In the genomic region with DNA sequence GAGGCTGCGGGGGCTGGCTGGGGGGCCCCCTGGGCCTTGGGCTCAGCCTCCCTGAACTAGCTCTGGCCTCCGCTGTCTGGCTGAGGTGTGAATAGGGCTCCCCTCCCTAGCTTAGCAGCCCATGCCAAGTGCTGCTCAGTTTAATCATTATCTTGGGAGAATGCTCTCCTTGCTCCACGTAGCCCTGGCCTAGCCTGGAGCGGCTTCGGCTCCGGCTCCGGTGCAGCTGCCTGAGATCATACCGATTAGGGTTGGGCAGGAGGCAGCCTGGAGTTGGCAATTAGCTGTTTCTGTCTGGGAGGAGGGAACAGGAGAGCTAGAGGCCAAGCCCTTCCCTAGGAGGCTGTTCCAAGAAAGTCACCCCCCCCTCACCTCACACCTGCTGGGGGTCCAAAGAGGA, we compare ENCODE assay signal across 19 mouse cellular contexts. TPM values are rescaled to one million over a fixed set of nuclear protein-coding genes. Genes with fewer than 3 reads are reported as not detected.
DNase-seq lines count a peak whose midpoint lies in the region; ATAC-seq lines count a peak whose summit lies in the region.
"Had no signal": no experiment of that assay in that cellular context is flagged by ENCODE, and none has a peak within 500 bp of the region (broad histone marks: within the 10 kb centered on the region; RNA-seq: fewer than 3 reads in every experiment).

A gene (minus strand): TSS at position 248 of the 400 bp plus-strand sequence.

- H3K9me3 ChIP-seq in kidney, embryonic 15.5 days (replicated peaks) = no peaks in the 10 kb centered on the region
- H3K9me3 ChIP-seq in stomach, embryonic 15.5 days = no peaks in the 10 kb centered on the region
- H3K9me3 ChIP-seq: embryonic facial prominence, embryonic 13.5 days; limb, embryonic 12.5 days; midbrain, embryonic 12.5 days; neural tube, embryonic 12.5 days had no signal

- peaks cover 24% of the 10 kb centered on the region for H3K4me1 ChIP-seq in kidney, embryonic 15.5 days
- H3K4me1 ChIP-seq in stomach, embryonic 15.5 days = 0 out of 2 replicates have a peak, but pooled peaks cover 4% of the 10 kb centered on the region
- H3K4me1 ChIP-seq: midbrain, embryonic 12.5 days; neural tube, embryonic 12.5 days had no signal

- H3K27ac ChIP-seq in kidney, embryonic 15.5 days = peak within 1 kb of the TSS; percentile 81
- no peak within 1 kb of the TSS for H3K27ac ChIP-seq in stomach, embryonic 15.5 days
- H3K27ac ChIP-seq: embryonic facial prominence, embryonic 13.5 days; limb, embryonic 12.5 days; midbrain, embryonic 12.5 days; neural tube, embryonic 12.5 days had no signal

- ATAC-seq in kidney, embryonic 15.5 days (replicated peaks; ENCODE audit: low FRiP score) = peak; percentile 94
- ATAC-seq in stomach, embryonic 15.5 days (ENCODE audit: insufficient read depth, low FRiP score, low read depth) = peak; percentile 31; the same call in 1 of the 2 replicates
- ATAC-seq: activated CD4-positive, CD25-positive, alpha-beta regulatory T cell, adult 4 months; forebrain, embryonic 14.5 days had no signal

- H3K4me2 ChIP-seq in kidney, embryonic 15.5 days = peak within 1 kb of the TSS; percentile 30
- no peak within 1 kb of the TSS for H3K4me2 ChIP-seq in stomach, embryonic 15.5 days
- H3K4me2 ChIP-seq: embryonic facial prominence, embryonic 13.5 days; limb, embryonic 12.5 days; midbrain, embryonic 12.5 days; neural tube, embryonic 12.5 days had no signal

- H3K27me3 ChIP-seq in kidney, embryonic 15.5 days = no peaks in the 10 kb centered on the region
- no peaks in the 10 kb centered on the region for H3K27me3 ChIP-seq in stomach, embryonic 15.5 days (replicated peaks)
- H3K27me3 ChIP-seq: embryonic facial prominence, embryonic 13.5 days; limb, embryonic 12.5 days; midbrain, embryonic 12.5 days; neural tube, embryonic 12.5 days had no signal

- intact Hi-C loops in left cerebral cortex, postnatal 4 days (cut with DNase I) = no loop called here

- no peak within 1 kb of the TSS for H3K9ac ChIP-seq in kidney, embryonic 15.5 days
- H3K9ac ChIP-seq in stomach, embryonic 15.5 days = no peak within 1 kb of the TSS
- H3K9ac ChIP-seq: embryonic facial prominence, embryonic 13.5 days; limb, embryonic 12.5 days; midbrain, embryonic 12.5 days; neural tube, embryonic 12.5 days had no signal

- no peaks in the 10 kb centered on the region for H3K36me3 ChIP-seq in kidney, embryonic 15.5 days
- H3K36me3 ChIP-seq in stomach, embryonic 15.5 days = no peaks in the 10 kb centered on the region
- H3K36me3 ChIP-seq: embryonic facial prominence, embryonic 13.5 days; limb, embryonic 12.5 days; midbrain, embryonic 12.5 days; neural tube, embryonic 12.5 days had no signal

- peak within 1 kb of the TSS; percentile 20 for H3K4me3 ChIP-seq in kidney, embryonic 15.5 days (replicated peaks)
- H3K4me3 ChIP-seq in stomach, embryonic 15.5 days (replicated peaks) = no peak within 1 kb of the TSS
- H3K4me3 ChIP-seq: embryonic facial prominence, embryonic 13.5 days; limb, embryonic 12.5 days; midbrain, embryonic 12.5 days; neural tube, embryonic 12.5 days had no signal

- 40% methylated on average over 8 of the region's 8 CpGs for WGBS in kidney, embryonic 15.5 days
- WGBS in stomach, embryonic 15.5 days = 48% methylated on average over 8 of the region's 8 CpGs

- peak; percentile 25 for DNase-seq in adrenal gland, postnatal 14 days
- DNase-seq in adrenal gland, adult 2 months = no peak
- peak; percentile 12 for DNase-seq in left cerebral cortex, postnatal 4 days
- DNase-seq in left cerebral cortex, adult 11 months (ENCODE audit: low spot score) = no peak
- DNase-seq in testis, postnatal 14 days (ENCODE audit: low spot score) = no peak
- no peak for DNase-seq in thymus, postnatal 36 days
- DNase-seq: cerebellum, adult 9-10 months; gastrocnemius, postnatal 10 days; heart, postnatal 36 days; lung, adult 18-20 months; right cerebral cortex, adult 18-20 months had no signal

RNA-seq across cellular contexts. Expression of the gene that starts here (rescaled TPM):
- total RNA-seq in adrenal gland, postnatal 14 days (2021) = 0.04 and 0.08 TPM in 2 replicates
- under 1 TPM; 0.03 to 0.06 TPM for total RNA-seq in adrenal gland, adult 2 months (2021)
- polyA plus RNA-seq in adrenal gland, adult 2 months (2012; rRNA removed) = under 0.01 TPM in 1 of 2 replicates, not detected in the other
- under 1 TPM; 0.12 to 0.22 TPM for total RNA-seq in left cerebral cortex, postnatal 4 days (2021)
- 5.6 and 6.1 TPM in 2 replicates for polyA plus RNA-seq in kidney, embryonic 15.5 days (2015; fragmentation: Nextera tagmentation; extraction: Ambion mirVana)
- polyA plus RNA-seq in stomach, embryonic 15.5 days (2015; fragmentation: Nextera tagmentation; extraction: Ambion mirVana) = 0.05 and 0.06 TPM in 2 replicates

Comparison
In these comparisons a context has a peak if more than half of its experiments do, and no peak if none do; other contexts are left out.
1. Peak in DNase-seq in adrenal gland, postnatal 14 days; RNA of the gene not detected or under 1 TPM.
2. Peak in DNase-seq in left cerebral cortex, postnatal 4 days; RNA of the gene not detected or under 1 TPM.
3. Peak in ATAC-seq in stomach, embryonic 15.5 days; RNA of the gene not detected or under 1 TPM.